Mouse (Mus musculus) liver, embryonic 11.5 days (tissue): ENCODE data around the gene Grip1. TPM values are rescaled to one million over a fixed set of nuclear protein-coding genes. Genes with fewer than 3 reads are reported as not detected.

Experiments
- ATAC-seq: fragments of 200-750 bp; cut with Nextera tagmentation; replicated peaks from 2 replicates; pipeline ENCODE4 v1.8.0; 2017; ENCODE audit warnings: moderate number of reproducible peaks, mild to moderate bottlenecking, moderate TSS enrichment, moderate library complexity; ENCODE audit not compliant: low FRiP score
- DNase-seq: peaks from one replicate; pipeline ENCODE4 v3.0.0-alpha.2; 2017; ENCODE audit warnings: low spot score
- H3K27ac ChIP-seq: fragments of 300-500 bp; sonication (generic); 2 replicates; pipeline ENCODE4 v1.5.1; 2014; ENCODE audit warnings: mild to moderate bottlenecking, low read depth, low read length, control low read depth
- H3K27me3 ChIP-seq: fragments of 300-500 bp; sonication (generic); replicated peaks from 2 replicates; pipeline ENCODE4 v1.6.1; 2014; ENCODE audit warnings: low read length, mixed read lengths; ENCODE audit not compliant: control insufficient read depth, insufficient read depth
- H3K36me3 ChIP-seq: fragments of 300-500 bp; sonication (generic); 2 replicates; pipeline ENCODE4 v1.6.1; 2014; ENCODE audit warnings: mild to moderate bottlenecking, low read length, moderate library complexity, mixed read lengths; ENCODE audit not compliant: control insufficient read depth, insufficient read depth
- H3K4me1 ChIP-seq: fragments of 300-500 bp; sonication (generic); replicated peaks from 2 replicates; pipeline ENCODE4 v1.6.1; 2014; ENCODE audit warnings: low read length, mixed read lengths; ENCODE audit not compliant: control insufficient read depth, insufficient read depth
- H3K4me2 ChIP-seq: fragments of 300-500 bp; sonication (generic); 2 replicates; pipeline ENCODE4 v1.6.1; 2014; ENCODE audit warnings: mild to moderate bottlenecking, control low read depth, moderate library complexity
- H3K4me3 ChIP-seq: fragments of 300-500 bp; sonication (generic); 2 replicates; pipeline ENCODE4 v1.5.1; 2014; ENCODE audit warnings: low read depth, low read length, control low read depth
- H3K9ac ChIP-seq: fragments of 300-500 bp; sonication (generic); 2 replicates; pipeline ENCODE4 v1.6.1; 2014; ENCODE audit warnings: low read depth, low read length, control low read depth
- H3K9me3 ChIP-seq: fragments of 300-500 bp; sonication (generic); 2 replicates; pipeline ENCODE4 v1.6.1; 2016; ENCODE audit warnings: low read length, inconsistent platforms, mixed read lengths; ENCODE audit not compliant: control insufficient read depth
- WGBS: fragments of 180-500 bp; shearing (Covaris S2); extraction: QIAGEN DNeasy Blood & Tissue Kit; methylation state at CpG from one replicate; pipeline ENCODE4 v1.1.7; 2014; 5-methylcytosine and 5-hydroxymethylcytosine counted together
- polyA plus RNA-seq: library from polyadenylated mRNA; unstranded; fragments of >200 nt; fragmentation: Nextera tagmentation; extraction: Ambion mirVana; gene quantifications from 2 replicates; pipeline ENCODE4 v1.2.1, GENCODE M21; 2014

Gene Grip1
- polyA plus RNA-seq, 1 experiment from 2014 or later: 2.3 TPM

GRCm38 (mm10) chr10:119666386-119666785 is 212.8 kb downstream of the Grip1 start:
- no peak for DNase-seq
- H3K27me3 ChIP-seq: no peaks in the 10 kb centered on the region
- no peak overlapping the region for H3K27ac ChIP-seq
- no peak overlapping the region for H3K4me2 ChIP-seq
- ATAC-seq: no peak
- no peak overlapping the region for H3K9ac ChIP-seq
- 86% methylated on average over 11 of the region's 11 CpGs for WGBS
- H3K4me3 ChIP-seq: no peak overlapping the region
- H3K4me1 ChIP-seq: no peaks in the 10 kb centered on the region
- no peaks in the 10 kb centered on the region for H3K36me3 ChIP-seq
- no peaks in the 10 kb centered on the region for H3K9me3 ChIP-seq

DNA sequence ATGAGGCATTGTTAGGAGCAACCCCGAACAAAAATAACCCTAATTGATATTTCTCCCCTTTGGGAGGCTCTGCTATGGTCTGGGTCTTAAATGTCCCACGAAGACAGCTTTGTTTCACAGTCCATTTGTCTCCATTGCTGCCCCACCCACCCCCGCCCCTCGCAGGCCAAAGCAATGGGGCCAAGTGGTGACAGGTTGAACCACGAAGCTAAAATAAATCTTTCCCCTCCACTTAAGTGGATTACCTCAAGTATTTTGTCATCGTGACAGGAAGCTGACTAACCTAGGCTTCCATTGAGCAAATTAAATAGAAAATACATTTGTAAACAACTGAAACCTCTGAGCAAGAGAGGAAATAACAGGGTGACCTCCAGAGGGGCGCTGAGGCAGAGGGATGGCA is 216.8 kb downstream of the Grip1 start:
- no peak for ATAC-seq
- no peak overlapping the region for H3K9ac ChIP-seq
- H3K27me3 ChIP-seq: no peaks in the 10 kb centered on the region
- H3K4me2 ChIP-seq: no peak overlapping the region
- WGBS: 53% methylated on average over 7 of the region's 7 CpGs
- no peaks in the 10 kb centered on the region for H3K9me3 ChIP-seq
- H3K27ac ChIP-seq: no peak overlapping the region
- H3K4me1 ChIP-seq: no peaks in the 10 kb centered on the region
- no peak overlapping the region for H3K4me3 ChIP-seq
- DNase-seq: no peak
- no peaks in the 10 kb centered on the region for H3K36me3 ChIP-seq

- DNase-seq (no peak), ATAC-seq (no peak)
- Histone ChIP-seq H3K27me3 (no peaks in the 10 kb centered on the region), H3K4me3 (no peak overlapping the region), H3K27ac (no peak overlapping the region), H3K36me3 (no peaks in the 10 kb centered on the region), H3K4me2 (no peak overlapping the region), H3K9me3 (no peaks in the 10 kb centered on the region), H3K4me1 (no peaks in the 10 kb centered on the region), H3K9ac (no peak overlapping the region)
- 81% methylated on average over 3 of the region's 3 CpGs for WGBS
Measured at GRCm38 (mm10) chr10:119684377-119684826, 230.8 kb downstream of the Grip1 start.

GRCm38 (mm10) chr10:119691358-119692083 is 237.9 kb downstream of the Grip1 start:
- H3K4me2 ChIP-seq: peak overlapping the region; percentile 57
- DNase-seq (peak; percentile 34), ATAC-seq (no peak)
- no peak overlapping the region for H3K9ac ChIP-seq
- peaks cover 19% of the 10 kb centered on the region for H3K27me3 ChIP-seq
- peak overlapping the region; percentile 21 for H3K4me3 ChIP-seq
- H3K36me3 ChIP-seq: no peaks in the 10 kb centered on the region
- no peak overlapping the region for H3K27ac ChIP-seq
- no peaks in the 10 kb centered on the region for H3K9me3 ChIP-seq
- 6% methylated on average over 16 of the region's 16 CpGs for WGBS
- 0 out of 2 replicates have a peak, but pooled peaks cover 2% of the 10 kb centered on the region for H3K4me1 ChIP-seq

DNA sequence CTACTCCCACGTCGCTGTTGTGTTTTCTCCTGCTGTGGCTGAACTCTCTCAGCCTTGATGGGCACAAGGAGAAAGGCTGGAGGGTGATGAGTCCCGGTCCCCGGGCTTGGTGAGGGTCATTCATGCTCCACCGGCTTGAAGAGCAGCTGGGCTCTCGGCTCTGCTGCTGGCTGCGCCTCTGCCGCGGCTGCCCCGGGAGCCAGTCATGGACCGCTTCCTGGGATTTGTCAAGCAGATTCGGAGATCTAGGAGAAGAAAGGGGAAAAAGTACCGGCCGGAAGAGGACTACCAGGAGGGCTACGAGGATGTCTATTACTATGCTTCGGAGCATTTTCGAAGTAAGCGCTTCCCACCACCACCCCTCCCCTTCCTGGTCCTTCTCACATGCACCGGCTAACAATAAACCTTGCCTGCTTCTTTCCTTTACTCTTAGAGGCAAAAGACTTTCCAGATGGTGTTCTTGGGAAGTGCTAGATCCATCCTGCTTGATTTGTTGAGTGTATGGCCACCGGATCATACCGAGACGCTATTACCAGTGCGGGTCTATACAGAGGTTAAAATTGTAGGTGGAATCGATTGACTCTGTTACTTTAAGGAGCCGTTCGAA is 238.8 kb downstream of the Grip1 start:
- Histone ChIP-seq H3K9me3 (no peaks in the 10 kb centered on the region), H3K4me2 (peak overlapping the region; percentile 57), H3K27ac (no peak overlapping the region), H3K4me1 (0 out of 2 replicates have a peak, but pooled peaks cover 2% of the 10 kb centered on the region), H3K27me3 (peaks cover 19% of the 10 kb centered on the region), H3K36me3 (no peaks in the 10 kb centered on the region), H3K4me3 (peak overlapping the region; percentile 28; the same call in 1 of the 2 replicates), H3K9ac (no peak overlapping the region)
- DNase-seq: peak; percentile 39
- 5% methylated on average over 26 of the region's 26 CpGs for WGBS
- ATAC-seq: no peak

DNA sequence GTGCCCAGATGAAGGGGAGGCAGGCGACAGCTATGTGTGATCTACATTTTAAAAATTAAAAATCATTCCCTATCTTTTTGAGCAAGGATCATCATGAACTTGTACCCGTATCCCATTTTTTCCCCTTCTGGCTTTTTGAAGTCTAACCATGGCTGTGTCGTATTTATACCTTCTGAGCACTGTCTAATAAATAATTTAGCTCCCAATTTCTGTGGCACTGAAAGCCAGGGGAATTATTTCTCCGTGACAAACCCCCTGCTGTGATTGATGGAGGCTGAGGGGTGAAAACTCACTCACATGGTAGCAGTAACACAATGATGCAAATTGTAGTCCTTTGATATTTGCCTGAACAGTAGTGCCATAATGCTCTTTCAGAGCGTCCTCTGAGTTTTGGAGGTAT is 239.8 kb downstream of the Grip1 start:
- no peak overlapping the region for H3K27ac ChIP-seq
- H3K4me2 ChIP-seq: no peak overlapping the region
- ATAC-seq (no peak), DNase-seq (no peak)
- 0 out of 2 replicates have a peak, but pooled peaks cover 2% of the 10 kb centered on the region for H3K4me1 ChIP-seq
- H3K27me3 ChIP-seq: peaks cover 19% of the 10 kb centered on the region
- H3K36me3 ChIP-seq: no peaks in the 10 kb centered on the region
- H3K9ac ChIP-seq: no peak overlapping the region
- H3K9me3 ChIP-seq: no peaks in the 10 kb centered on the region
- WGBS: 63% methylated on average over 5 of the region's 5 CpGs
- H3K4me3 ChIP-seq: no peak overlapping the region

GRCm38 (mm10) chr10:119697257-119697798 is 243.7 kb downstream of the Grip1 start:
- Histone ChIP-seq H3K36me3 (no peaks in the 10 kb centered on the region), H3K27ac (no peak overlapping the region), H3K4me1 (no peaks in the 10 kb centered on the region), H3K4me2 (no peak overlapping the region), H3K4me3 (no peak overlapping the region), H3K9me3 (no peaks in the 10 kb centered on the region; the same call in 1 of the 2 replicates), H3K9ac (no peak overlapping the region), H3K27me3 (peaks cover 8% of the 10 kb centered on the region; the same call in 1 of the 2 replicates)
- 73% methylated on average over 9 of the region's 9 CpGs for WGBS
- DNase-seq (no peak), ATAC-seq (no peak)

GRCm38 (mm10) chr10:119705348-119705747 is 251.7 kb downstream of the Grip1 start:
- no peaks in the 10 kb centered on the region for H3K36me3 ChIP-seq
- H3K4me1 ChIP-seq: no peaks in the 10 kb centered on the region
- DNase-seq (no peak), ATAC-seq (no peak)
- H3K4me3 ChIP-seq: no peak overlapping the region
- no peaks in the 10 kb centered on the region; the same call in 1 of the 2 replicates for H3K9me3 ChIP-seq
- WGBS: 55% methylated on average over 4 of the region's 4 CpGs
- H3K9ac ChIP-seq: no peak overlapping the region
- H3K4me2 ChIP-seq: no peak overlapping the region
- H3K27ac ChIP-seq: no peak overlapping the region
- H3K27me3 ChIP-seq: no peaks in the 10 kb centered on the region
